Mouse (Mus musculus): ENCODE measurements at regions not wholly inside any gene's neighbourhood (a gene's known extent, or its start where the extent isn't known, plus 50 kb on each side); places are given as distances from the start of the nearest gene placed in this dataset.

GRCm38 (mm10) chr10:67339371-67339929, 54.3 kb upstream of the Nrbf2 start:
- no peak for DNase-seq

- DNase-seq, result no peak
Measured at GRCm38 (mm10) chr10:67344722-67345121, 59.6 kb upstream of the Nrbf2 start.

GRCm38 (mm10) chr10:67350956-67351355, 65.9 kb upstream of the Nrbf2 start:
- DNase-seq, result no peak

- DNase-seq, result no peak
Measured at GRCm38 (mm10) chr10:67360793-67361192, 75.7 kb upstream of the Nrbf2 start.

GRCm38 (mm10) chr10:67361281-67361680, 76.2 kb upstream of the Nrbf2 start:
- no peak for DNase-seq

- no peak for DNase-seq
Measured at GRCm38 (mm10) chr10:67364595-67364994, 79.5 kb upstream of the Nrbf2 start.

- DNase-seq, result no peak
Measured at GRCm38 (mm10) chr10:67365158-67365557, 80.1 kb upstream of the Nrbf2 start.

- no peak for DNase-seq
Measured at GRCm38 (mm10) chr10:67372569-67373161, 87.6 kb upstream of the Nrbf2 start.

- DNase-seq, result no peak
Measured at GRCm38 (mm10) chr10:67376638-67377037, 91.5 kb upstream of the Nrbf2 start.

GRCm38 (mm10) chr10:67377643-67378223, 92.6 kb upstream of the Nrbf2 start:
- DNase-seq, result peak; percentile 17 to 20

- DNase-seq, result no peak
Measured at GRCm38 (mm10) chr10:67380174-67380573, 95.1 kb upstream of the Nrbf2 start.

- DNase-seq, result no peak
Measured at GRCm38 (mm10) chr10:67383352-67383751, 98.2 kb upstream of the Nrbf2 start.

GRCm38 (mm10) chr10:67383802-67384567, 98.9 kb upstream of the Nrbf2 start:
- DNase-seq, result no peak

- DNase-seq, result no peak
Measured at GRCm38 (mm10) chr10:67384568-67384958, 99.5 kb upstream of the Nrbf2 start.

- DNase-seq, result no peak
Measured at GRCm38 (mm10) chr10:67385966-67386365, 100.9 kb upstream of the Nrbf2 start.

GRCm38 (mm10) chr10:67388755-67389154, 103.7 kb upstream of the Nrbf2 start:
- DNase-seq, result no peak

GRCm38 (mm10) chr10:67400434-67400833, 115.3 kb upstream of the Nrbf2 start:
- no peak for DNase-seq

- DNase-seq, result no peak
Measured at GRCm38 (mm10) chr10:67401409-67401808, 116.3 kb upstream of the Nrbf2 start.

- no peak for DNase-seq
Measured at GRCm38 (mm10) chr10:67417529-67417928, 117.7 kb upstream of the Egr2 start.

- DNase-seq, result no peak
Measured at GRCm38 (mm10) chr10:67420761-67421160, 114.5 kb upstream of the Egr2 start.

GRCm38 (mm10) chr10:67425407-67425806, 109.9 kb upstream of the Egr2 start:
- DNase-seq, result no peak

- no peak for DNase-seq
Measured at GRCm38 (mm10) chr10:67427220-67427619, 108.1 kb upstream of the Egr2 start.

GRCm38 (mm10) chr10:67430805-67431204, 104.5 kb upstream of the Egr2 start:
- no peak for DNase-seq
